Mouse (Mus musculus) midbrain, embryonic 16.5 days (tissue): ENCODE measurements around the gene Enpp1. TPM values are rescaled to one million over a fixed set of nuclear protein-coding genes. Genes with fewer than 3 reads are reported as not detected.

Experiments used
- ATAC-seq: fragments of 200-750 bp; cut with Nextera tagmentation; 2 replicates; pipeline ENCODE4 v1.8.0; 2017; ENCODE audit warnings: moderate TSS enrichment
- H3K27ac ChIP-seq: fragments of 300-500 bp; sonication (generic); 2 replicates; pipeline ENCODE4 v1.5.1; 2014; ENCODE audit warnings: mild to moderate bottlenecking, low read length, mixed read lengths
- H3K27me3 ChIP-seq: fragments of 300-500 bp; sonication (generic); 2 replicates; pipeline ENCODE4 v1.6.1; 2014; ENCODE audit warnings: low read depth, low read length, mixed read lengths; ENCODE audit not compliant: control insufficient read depth, insufficient read depth
- H3K36me3 ChIP-seq: fragments of 300-500 bp; sonication (generic); 2 replicates; pipeline ENCODE4 v1.6.1; 2014; ENCODE audit warnings: mild to moderate bottlenecking, low read length, moderate library complexity, mixed read lengths; ENCODE audit not compliant: control insufficient read depth, insufficient read depth
- H3K4me1 ChIP-seq: fragments of 300-500 bp; sonication (generic); 2 replicates; pipeline ENCODE4 v1.6.1; 2014; ENCODE audit warnings: mild to moderate bottlenecking, low read length, mixed read lengths; ENCODE audit not compliant: control insufficient read depth, insufficient read depth
- H3K4me2 ChIP-seq: fragments of 300-500 bp; sonication (generic); 2 replicates; pipeline ENCODE4 v1.6.1; 2014; ENCODE audit warnings: mild to moderate bottlenecking, low read length, mixed read lengths
- H3K4me3 ChIP-seq: fragments of 300-500 bp; sonication (generic); 2 replicates; pipeline ENCODE4 v1.5.1; 2014; ENCODE audit warnings: low read depth, mild to moderate bottlenecking, low read length, moderate library complexity, mixed read lengths
- H3K9ac ChIP-seq: fragments of 300-500 bp; sonication (generic); 2 replicates; pipeline ENCODE4 v1.6.1; 2014; ENCODE audit warnings: low read depth, low read length, mixed read lengths
- H3K9me3 ChIP-seq: fragments of 300-500 bp; sonication (generic); replicated peaks from 2 replicates; pipeline ENCODE4 v1.6.1; 2014; ENCODE audit warnings: mild to moderate bottlenecking, low read length, mixed read lengths; ENCODE audit not compliant: control insufficient read depth, poor library complexity, severe bottlenecking
- WGBS: fragments of 180-500 bp; shearing (Covaris S2); extraction: QIAGEN DNeasy Blood & Tissue Kit; methylation state at CpG from one replicate; pipeline ENCODE4 v1.1.7; 2014; 5-methylcytosine and 5-hydroxymethylcytosine counted together
- polyA plus RNA-seq: library from polyadenylated mRNA; unstranded; fragments of >200 nt; fragmentation: Nextera tagmentation; extraction: Ambion mirVana; gene quantifications from 2 replicates; pipeline ENCODE4 v1.2.1, GENCODE M21; 2015

The Enpp1 gene
- polyA plus RNA-seq, 1 experiment from 2014 or later: 3.3 TPM

GRCm38 (mm10) chr10:24716232-24716631, 4.3 kb upstream of the Enpp1 start:
- Histone ChIP-seq H3K4me3 (no peak overlapping the region), H3K27me3 (no peaks in the 10 kb centered on the region), H3K36me3 (no peaks in the 10 kb centered on the region), H3K4me1 (peaks cover 4% of the 10 kb centered on the region), H3K4me2 (no peak overlapping the region), H3K27ac (no peak overlapping the region), H3K9me3 (no peaks in the 10 kb centered on the region), H3K9ac (no peak overlapping the region)
- 82% methylated on average over 5 of the region's 5 CpGs for WGBS
- ATAC-seq: no peak

DNA sequence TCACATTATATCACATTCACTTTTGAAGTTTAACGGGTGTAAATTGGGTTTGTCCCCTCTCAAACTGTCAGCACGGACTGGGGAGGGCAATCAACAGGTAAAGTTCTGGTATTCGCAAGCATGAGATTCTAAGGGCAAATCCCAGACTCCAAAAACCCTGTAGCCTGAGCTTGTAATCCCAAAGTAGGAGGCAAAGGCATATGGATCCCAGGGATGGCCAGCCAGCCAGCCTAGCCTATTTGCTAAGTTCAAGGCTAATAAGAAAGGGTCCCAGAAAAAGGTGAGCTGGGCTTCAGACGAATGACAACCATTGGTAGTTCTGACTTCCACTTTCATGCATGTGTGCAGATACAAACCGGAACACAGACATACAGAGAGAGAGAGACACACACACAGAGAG, 942 bp upstream of the Enpp1 start:
- 78% methylated on average over 5 of the region's 5 CpGs for WGBS
- Histone ChIP-seq H3K27me3 (peaks cover 2% of the 10 kb centered on the region), H3K4me3 (no peak overlapping the region), H3K9ac (no peak overlapping the region), H3K9me3 (no peaks in the 10 kb centered on the region), H3K36me3 (no peaks in the 10 kb centered on the region), H3K4me2 (no peak overlapping the region), H3K4me1 (peaks cover 7% of the 10 kb centered on the region), H3K27ac (no peak overlapping the region)
- ATAC-seq: no peak

- H3K9me3 ChIP-seq: no peaks in the 10 kb centered on the region
- peak; percentile 33 for ATAC-seq
- H3K4me2 ChIP-seq: peak overlapping the region; percentile 97
- H3K27ac ChIP-seq: no peak overlapping the region
- H3K4me1 ChIP-seq: peaks cover 7% of the 10 kb centered on the region
- no peaks in the 10 kb centered on the region for H3K36me3 ChIP-seq
- peak overlapping the region; percentile 66 for H3K4me3 ChIP-seq
- H3K27me3 ChIP-seq: peaks cover 2% of the 10 kb centered on the region
- WGBS: 12% methylated on average over 15 of the region's 15 CpGs
- H3K9ac ChIP-seq: peak overlapping the region; percentile 66
Observed at GRCm38 (mm10) chr10:24712367-24712761, 405 bp upstream of the Enpp1 start.

DNA sequence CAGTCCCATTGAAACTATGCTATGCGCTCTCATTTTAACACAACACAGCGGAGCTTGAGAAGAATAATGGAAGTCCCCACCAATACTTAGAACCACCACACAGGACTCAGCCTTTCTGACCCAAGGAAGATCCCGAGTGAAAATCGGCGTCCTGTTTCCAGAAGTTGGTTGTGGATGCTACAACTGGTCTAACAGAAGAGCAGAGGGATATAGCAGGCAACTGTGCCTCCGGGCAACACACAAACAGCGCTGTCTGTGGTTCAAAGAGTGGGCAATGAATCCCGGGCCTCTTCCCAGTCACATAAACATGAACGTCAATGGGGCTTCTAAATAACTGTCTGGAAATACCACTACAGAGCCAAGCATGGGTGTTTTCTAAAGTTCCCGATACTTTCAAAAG, 888 bp downstream of the Enpp1 start:
- peak; percentile 46 for ATAC-seq
- Histone ChIP-seq H3K4me2 (peak overlapping the region; percentile 97), H3K4me3 (peak overlapping the region; percentile 66), H3K9ac (no peak overlapping the region), H3K27me3 (peaks cover 2% of the 10 kb centered on the region), H3K4me1 (peaks cover 7% of the 10 kb centered on the region), H3K36me3 (no peaks in the 10 kb centered on the region), H3K9me3 (no peaks in the 10 kb centered on the region), H3K27ac (no peak overlapping the region)
- 16% methylated on average over 10 of the region's 10 CpGs for WGBS

GRCm38 (mm10) chr10:24710361-24710760, 1.6 kb downstream of the Enpp1 start:
- 95% methylated on average over 6 of the region's 6 CpGs for WGBS
- no peak for ATAC-seq
- no peaks in the 10 kb centered on the region for H3K9me3 ChIP-seq
- H3K4me2 ChIP-seq: no peak overlapping the region
- H3K27me3 ChIP-seq: peaks cover 2% of the 10 kb centered on the region
- no peak overlapping the region for H3K9ac ChIP-seq
- H3K4me1 ChIP-seq: peaks cover 7% of the 10 kb centered on the region
- no peaks in the 10 kb centered on the region for H3K36me3 ChIP-seq
- H3K4me3 ChIP-seq: no peak overlapping the region
- H3K27ac ChIP-seq: no peak overlapping the region

DNA sequence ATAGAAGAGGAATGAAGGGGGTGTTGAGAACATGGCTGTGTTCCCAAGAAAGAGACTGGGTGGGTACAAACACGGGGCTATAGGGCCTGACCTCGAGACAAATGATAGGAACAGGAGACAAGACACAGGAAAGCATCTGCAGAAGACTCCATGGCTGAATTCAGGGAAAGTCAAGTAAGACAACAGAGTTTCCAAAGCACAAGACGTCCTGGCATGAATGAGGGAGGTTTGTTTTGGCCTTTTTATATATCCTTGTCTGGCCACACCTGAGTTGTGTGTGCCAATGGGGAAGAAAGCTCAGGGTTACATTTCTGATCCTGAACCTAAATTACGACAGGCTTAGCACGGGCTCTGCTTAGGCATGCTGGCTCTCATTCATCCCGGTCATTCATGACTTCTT, 4.2 kb downstream of the Enpp1 start:
- WGBS: 91% methylated on average over 6 of the region's 6 CpGs
- ATAC-seq: no peak
- H3K4me2 ChIP-seq: no peak overlapping the region

DNA sequence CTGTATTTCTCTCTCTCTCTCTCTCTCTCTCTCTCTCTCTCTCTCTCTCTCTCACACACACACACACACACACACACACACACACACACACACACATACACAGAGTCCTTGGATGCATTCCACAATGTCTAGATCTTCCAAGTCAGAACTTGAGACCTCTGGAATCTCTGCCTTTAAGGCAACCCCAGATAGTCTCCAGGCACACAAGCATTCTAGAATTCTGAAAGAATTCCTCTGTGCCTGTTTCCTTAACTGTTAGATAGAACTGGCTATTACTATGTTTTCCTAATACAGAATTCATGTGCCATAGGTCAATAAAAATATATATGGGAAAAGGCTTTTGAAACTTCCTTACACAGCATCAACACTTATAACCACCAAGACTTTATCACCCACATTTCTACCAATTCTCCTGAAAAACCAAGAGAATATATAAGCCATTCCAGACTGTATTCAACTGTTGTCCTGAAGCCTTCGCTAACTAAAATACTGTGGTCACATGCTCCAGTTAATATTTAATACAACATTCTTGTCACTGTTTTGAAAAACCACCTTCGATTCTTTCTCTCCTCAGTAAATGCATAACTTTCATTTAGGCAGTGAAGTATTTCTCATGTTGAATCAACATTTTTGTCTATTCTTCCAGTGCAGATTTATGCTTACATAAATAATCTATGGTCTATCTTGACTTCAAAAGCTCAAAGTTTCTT, 5.4 kb downstream of the Enpp1 start:
- peaks cover 2% of the 10 kb centered on the region for H3K27me3 ChIP-seq
- H3K9ac ChIP-seq: no peak overlapping the region
- 98% methylated on average over 2 of the region's 2 CpGs for WGBS
- no peak overlapping the region for H3K4me3 ChIP-seq
- no peaks in the 10 kb centered on the region for H3K9me3 ChIP-seq
- no peak overlapping the region for H3K27ac ChIP-seq
- no peaks in the 10 kb centered on the region for H3K36me3 ChIP-seq
- no peak overlapping the region for H3K4me2 ChIP-seq
- H3K4me1 ChIP-seq: peaks cover 5% of the 10 kb centered on the region
- no peak for ATAC-seq

More for the DNA sequence above, 4.2 kb downstream of the Enpp1 start:
- Histone ChIP-seq H3K9ac (no peak overlapping the region), H3K9me3 (no peaks in the 10 kb centered on the region), H3K4me3 (no peak overlapping the region), H3K36me3 (no peaks in the 10 kb centered on the region), H3K4me1 (peaks cover 7% of the 10 kb centered on the region), H3K27ac (no peak overlapping the region), H3K27me3 (peaks cover 2% of the 10 kb centered on the region)

DNA sequence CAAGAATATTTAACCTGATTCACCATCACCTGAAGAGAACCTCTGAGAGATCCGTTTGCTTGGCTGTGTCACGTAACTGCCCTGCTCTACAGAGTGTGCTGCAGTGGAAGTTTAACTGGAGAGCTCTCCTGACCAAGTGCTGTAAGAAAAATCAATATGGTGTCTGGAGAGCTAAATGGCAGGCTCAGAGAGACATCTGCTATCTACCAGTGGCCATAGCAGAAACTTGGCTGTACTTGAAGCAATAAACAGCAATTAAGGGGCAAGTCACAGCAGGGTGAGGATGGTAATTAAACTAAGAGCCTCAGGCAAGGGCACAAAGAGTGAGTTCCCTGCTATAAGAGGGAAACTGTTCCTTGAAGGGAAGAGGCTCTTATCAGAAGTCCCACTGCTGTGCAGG, 9.3 kb downstream of the Enpp1 start:
- no peak for ATAC-seq
- no peak overlapping the region for H3K4me2 ChIP-seq
- H3K9me3 ChIP-seq: no peaks in the 10 kb centered on the region
- no peak overlapping the region for H3K4me3 ChIP-seq
- H3K9ac ChIP-seq: no peak overlapping the region
- no peaks in the 10 kb centered on the region for H3K4me1 ChIP-seq
- no peaks in the 10 kb centered on the region for H3K27me3 ChIP-seq
- WGBS: 85% methylated on average over 2 of the region's 2 CpGs
- H3K27ac ChIP-seq: no peak overlapping the region
- no peaks in the 10 kb centered on the region for H3K36me3 ChIP-seq

DNA sequence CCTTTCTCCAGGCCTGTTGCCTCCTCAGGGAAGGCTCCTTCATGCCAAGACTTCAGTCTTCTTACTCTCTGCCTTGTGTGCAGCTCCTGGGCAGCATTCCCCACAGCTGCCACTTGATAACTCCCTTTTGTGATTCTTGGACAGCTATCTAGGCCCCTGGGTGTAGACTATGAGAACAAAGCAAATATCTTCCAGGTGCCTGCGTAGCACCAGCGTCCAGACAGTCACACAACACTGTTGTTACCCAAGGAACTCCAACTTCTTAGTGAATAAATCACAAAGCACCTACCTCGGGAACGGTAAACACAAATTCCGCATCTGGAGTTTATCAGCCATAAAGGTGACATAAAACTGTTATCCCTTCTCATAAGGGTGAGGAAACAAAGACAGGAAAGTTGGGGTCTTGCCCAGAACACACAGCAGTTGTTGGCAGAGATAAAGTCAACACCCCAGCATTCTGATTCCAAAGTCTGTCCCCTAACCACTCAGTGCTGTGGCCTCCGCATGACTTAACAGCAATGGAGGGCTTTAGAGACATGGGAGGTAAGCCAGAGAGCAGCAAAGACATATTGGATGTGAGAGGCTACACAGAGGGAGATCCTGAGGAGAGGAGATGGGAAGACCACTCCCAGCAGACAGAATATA, 13.7 kb downstream of the Enpp1 start:
- H3K36me3 ChIP-seq: no peaks in the 10 kb centered on the region
- ATAC-seq: no peak
- H3K4me3 ChIP-seq: no peak overlapping the region
- H3K4me1 ChIP-seq: no peaks in the 10 kb centered on the region
- WGBS: 83% methylated on average over 6 of the region's 6 CpGs
- H3K4me2 ChIP-seq: no peak overlapping the region
- no peaks in the 10 kb centered on the region for H3K27me3 ChIP-seq
- no peak overlapping the region for H3K9ac ChIP-seq
- H3K27ac ChIP-seq: no peak overlapping the region
- no peaks in the 10 kb centered on the region for H3K9me3 ChIP-seq
